Mouse (Mus musculus): Measurements from ENCODE around the gene Mgat1.

- TF ChIP-seq CTCF (IDR thresholded peaks at IDR 0.05; ENCODE audit: control insufficient read depth, insufficient read depth, insufficient read length) (no peak), MAX (IDR thresholded peaks at IDR 0.05) (no peak), MYOG (IDR thresholded peaks at IDR 0.05; ENCODE audit: control insufficient read depth, extremely low read depth, insufficient read length) (no peak), CEBPB (IDR thresholded peaks at IDR 0.05; ENCODE audit: low read depth) (no peak), FOSL1 (IDR thresholded peaks at IDR 0.05; ENCODE audit: insufficient read depth, low read length, poor library complexity, severe bottlenecking) (no peak)
Observed at GRCm38 (mm10) chr11:49263149-49263548, 19.2 kb downstream of the Mgat1 start.

Measured in C2C12 (cell line).